Mouse (Mus musculus) left cerebral cortex, postnatal 14 days (tissue): ENCODE measurements around the gene Arhgef39. TPM values are rescaled to one million over a fixed set of nuclear protein-coding genes. Genes with fewer than 3 reads are reported as not detected.

Experiments used
- DNase-seq, 2 experiments: peaks; one replicate each; pipeline ENCODE4 v3.0.0; 2021 to 2022; ENCODE audit warnings: low spot score in 2 of 2, mixed read lengths in 1 of 2
- intact Hi-C: fragments of 180-260 bp; cut with DNase I; formaldehyde crosslinking; loops from one replicate; pipeline ENCODE4 v1.15.1; 2025
- long read RNA-seq, 2 experiments: library from polyadenylated mRNA; stranded (forward); transcript quantifications; one replicate each; pipeline ENCODE4 v2.0.0; 2021
- total RNA-seq, 2 experiments: library from RNA; stranded (reverse); gene quantifications; 2 replicates each; pipeline ENCODE4 v1.2.3; 2021

Arhgef39 gene
- 1 to 10 TPM; 1.4 to 2.1 TPM for total RNA-seq
- long read RNA-seq, experiment 1, partial matches to known transcripts, result 0 of 1 reads
- long read RNA-seq, experiment 1, other reads (novel, unspliced or antisense), result 0 of 1 reads
- long read RNA-seq, experiment 2, partial matches to known transcripts, result 0 of 1 reads
- long read RNA-seq, experiment 2, other reads (novel, unspliced or antisense), result 1 of 1 reads

DNA sequence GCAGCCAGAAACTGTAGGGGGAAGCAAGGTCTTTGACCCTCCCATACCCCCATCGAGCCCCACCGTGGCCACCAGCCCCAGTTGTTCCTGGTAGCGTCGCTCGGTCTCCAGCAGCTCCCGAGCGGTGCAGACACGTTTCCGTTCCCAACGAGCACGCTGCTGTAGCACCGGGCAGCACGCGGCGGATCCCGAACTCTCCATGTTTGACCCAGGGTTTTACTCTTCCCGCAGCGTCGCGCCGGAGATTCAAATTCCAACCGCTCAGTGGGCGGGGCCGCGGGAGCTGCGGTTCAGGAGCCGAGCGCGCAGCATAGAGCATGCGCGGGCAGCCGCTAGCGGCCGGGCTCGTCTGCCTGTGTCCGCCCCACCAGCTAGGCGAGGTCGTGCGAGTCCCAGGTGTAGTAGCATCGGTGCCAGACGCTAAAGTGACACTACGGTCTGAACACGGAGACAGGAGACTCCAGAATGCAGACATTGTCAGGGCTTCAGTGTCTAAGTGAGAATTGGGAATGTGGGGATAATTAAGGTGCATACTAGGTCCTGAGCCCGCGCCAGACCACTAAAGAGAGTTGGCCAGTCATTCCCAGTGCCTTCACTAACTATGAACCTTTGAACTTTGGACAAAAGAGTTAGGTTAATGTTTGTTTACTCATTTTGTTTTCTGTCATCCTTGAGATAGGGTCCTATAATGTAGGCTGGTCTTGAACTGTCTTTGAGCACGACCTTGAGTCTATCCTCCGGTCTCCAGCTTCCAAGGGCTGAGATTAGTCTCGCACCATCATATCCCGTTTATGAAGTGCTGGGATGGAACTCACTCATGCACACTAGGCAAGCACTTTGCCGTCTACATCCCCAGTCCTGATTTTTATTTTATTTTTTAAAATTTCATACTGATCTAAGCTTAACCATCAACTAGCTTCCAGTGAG lies at the start of gene Arhgef39:
Gene Arhgef39 (minus strand): TSS at position 289 of the 927 bp plus-strand sequence.
- intact Hi-C loops, result loop anchor here (5.0 kb wide), 1 partner anchor 63 kb away; the partner anchor contains the start of genes Creb3 and Tln1
- peak; percentile 62 to 76 for DNase-seq

DNA sequence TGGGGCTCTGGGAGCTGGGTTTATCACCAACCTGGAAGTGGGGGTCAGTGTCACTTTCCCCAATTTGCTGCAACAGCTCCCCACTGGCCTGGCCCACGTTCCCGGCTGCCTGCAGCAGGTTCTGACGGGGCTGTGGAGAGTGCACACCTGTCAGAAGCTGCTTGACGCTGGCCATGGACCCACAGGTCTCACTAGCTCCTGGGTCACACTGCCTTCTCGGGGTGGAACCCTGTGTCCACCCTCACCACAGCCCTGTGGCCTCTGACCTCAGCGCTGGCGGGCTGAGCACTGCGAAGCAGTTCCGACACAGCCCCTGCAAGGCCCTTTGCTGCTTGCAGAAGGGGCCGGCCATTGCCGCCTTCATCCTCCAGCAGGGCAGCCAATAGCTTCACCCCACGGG lies 49.6 kb upstream of the Arhgef39 start:
- no peak for DNase-seq
- intact Hi-C loops, result no loop called here

DNA sequence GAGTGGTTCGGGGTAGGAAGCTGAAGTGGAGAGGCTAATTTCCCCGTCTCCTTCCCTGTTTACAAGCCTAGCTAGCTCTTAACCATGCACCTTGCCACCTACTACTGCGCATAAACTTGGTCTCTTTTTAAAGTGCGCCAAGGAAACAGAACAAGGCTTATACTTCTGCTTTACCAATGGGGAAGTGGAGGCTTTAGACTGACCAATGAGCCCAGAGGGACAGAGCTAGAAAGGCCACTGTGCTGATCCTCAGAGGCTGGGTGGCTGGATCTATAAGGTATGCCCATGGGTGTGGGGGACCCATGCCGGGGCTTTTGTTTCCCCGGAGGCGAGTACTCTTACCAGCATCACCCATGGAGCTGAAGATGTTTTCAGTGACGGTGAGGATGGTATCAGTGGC lies 47.7 kb upstream of the Arhgef39 start:
- no peak for DNase-seq
- intact Hi-C loops, result no loop called here

DNA sequence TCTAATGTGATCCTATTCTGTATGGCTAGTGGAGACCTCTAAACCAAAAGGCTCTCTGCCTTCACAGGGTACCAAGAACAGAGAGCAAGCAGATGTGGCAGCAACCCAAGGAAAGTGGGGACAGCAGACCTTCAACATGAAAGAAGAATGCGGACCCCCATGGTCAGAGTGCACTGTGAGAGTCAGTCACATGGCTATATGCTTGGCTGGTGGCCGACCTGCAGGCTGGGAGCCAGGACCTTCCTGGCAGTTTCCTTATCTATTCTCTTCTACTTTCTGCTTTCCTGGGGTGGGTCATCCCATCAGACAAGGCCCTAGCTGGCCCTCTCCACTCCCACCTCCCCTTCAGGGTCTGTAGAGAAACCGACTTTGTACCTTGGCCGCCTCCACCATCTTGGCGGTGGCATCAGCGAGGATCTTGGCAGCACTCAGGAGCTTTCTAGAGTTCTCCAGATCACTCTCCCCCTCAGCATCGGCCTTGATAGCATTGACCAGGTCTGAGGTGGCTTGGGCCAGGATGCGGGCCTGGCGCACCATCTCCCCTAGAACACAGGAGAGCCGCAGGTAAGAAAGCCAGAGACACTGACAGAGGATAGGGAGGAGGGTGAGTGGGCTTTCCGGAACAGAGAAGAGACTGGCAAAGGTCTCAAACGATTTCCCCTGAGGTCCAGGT lies 47.0 kb upstream of the Arhgef39 start:
- DNase-seq, result no peak
- intact Hi-C loops, result no loop called here

DNA sequence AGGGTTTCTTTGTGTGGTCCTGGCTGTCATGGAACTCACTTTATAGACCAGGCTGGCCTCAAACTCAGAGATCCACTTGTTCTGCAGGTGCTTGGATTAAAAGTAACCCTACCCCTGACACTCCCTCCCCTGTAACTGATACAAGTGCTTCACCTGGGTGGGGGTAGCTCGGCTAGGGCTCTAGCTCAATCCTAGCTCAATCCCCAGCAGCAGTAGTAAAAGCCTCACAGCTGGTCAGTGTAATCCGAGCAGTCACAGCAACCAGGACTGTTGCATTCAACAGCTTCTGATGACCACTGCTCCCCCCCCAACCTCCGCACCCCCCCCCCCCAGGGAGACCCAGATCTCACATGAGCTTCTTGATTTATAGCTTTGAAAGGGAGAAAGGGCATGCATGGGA lies 42.5 kb upstream of the Arhgef39 start:
- DNase-seq, result no peak
- intact Hi-C loops, result no loop called here

DNA sequence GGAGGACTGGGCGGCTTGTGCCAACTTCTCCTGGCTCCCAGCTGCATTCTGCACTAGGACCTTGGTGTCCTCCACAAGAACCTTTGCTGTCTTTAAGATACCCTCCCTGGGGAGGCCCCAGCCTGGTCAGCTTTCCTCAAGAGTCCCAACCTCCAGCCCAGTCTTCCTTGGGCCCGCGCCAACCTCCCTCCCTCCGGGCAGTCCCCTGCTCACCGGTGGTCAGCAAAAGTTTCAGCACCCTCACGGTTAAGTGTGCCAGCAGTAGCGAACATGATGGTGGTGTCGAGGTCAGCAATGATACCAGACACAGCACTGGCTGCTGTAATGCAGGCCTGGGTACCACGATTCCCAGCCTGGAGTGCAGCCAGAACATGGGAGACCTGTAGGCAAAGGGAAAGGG lies 36.5 kb upstream of the Arhgef39 start:
- DNase-seq, result no peak
- intact Hi-C loops, result no loop called here

DNA sequence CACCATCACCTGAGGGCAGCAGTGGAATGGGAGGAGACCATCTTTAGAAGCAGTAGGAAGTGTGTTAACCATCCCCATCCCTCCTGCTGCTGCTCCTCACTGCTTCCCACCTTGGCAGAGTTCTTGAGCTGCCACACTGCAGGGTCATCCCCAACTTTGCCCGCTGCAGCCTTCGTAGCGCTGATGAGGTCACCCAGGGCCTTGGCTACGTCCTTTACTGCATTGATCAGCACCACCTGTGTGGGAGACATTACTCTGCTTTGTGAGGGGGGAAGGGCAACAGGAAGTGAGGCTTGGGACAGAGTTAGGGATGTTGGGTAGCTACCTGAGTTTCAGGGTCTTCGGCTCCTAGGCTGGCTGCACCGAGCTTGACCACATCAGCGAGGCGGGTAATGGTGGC lies 36.1 kb upstream of the Arhgef39 start:
- no peak for DNase-seq
- intact Hi-C loops, result no loop called here

DNA sequence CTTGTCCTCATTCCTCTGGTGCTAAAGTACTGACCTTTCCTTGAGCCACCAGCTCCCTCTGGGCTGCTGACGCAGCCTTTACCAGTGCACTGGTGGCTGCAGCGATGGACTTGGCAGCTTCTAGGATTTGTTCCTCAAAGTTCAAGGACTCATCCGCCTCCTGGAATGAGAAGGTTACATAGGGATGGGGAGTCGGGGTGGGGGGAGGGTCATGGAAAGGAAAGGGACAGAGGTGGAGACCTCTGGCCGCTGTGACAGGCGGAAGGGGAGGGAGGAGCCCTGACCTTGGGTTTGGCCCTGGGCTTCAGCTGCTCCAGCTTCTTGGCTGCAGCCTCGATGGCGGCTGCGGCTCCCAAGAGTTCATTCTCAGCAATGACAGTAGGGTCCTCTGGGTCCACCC lies 33.8 kb upstream of the Arhgef39 start:
- DNase-seq, result no peak
- intact Hi-C loops, result no loop called here

DNA sequence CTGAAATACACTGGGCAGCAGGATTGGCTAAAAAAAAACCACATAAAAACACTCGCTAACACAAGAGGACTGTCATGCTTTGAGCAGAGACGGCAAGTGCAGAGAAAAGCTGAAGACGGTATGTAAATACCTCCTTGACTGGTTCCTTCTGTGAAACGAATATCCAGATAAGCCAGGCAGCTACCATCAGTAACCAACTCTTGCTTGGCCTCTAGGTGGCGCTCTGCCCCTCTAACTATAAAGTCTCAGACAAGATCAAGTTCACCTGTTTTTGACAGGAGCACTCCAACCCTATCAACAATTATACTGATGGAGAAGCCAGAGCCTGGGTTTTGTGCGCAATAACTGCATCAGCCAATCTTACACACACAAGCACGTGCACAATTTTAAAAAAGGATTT lies 31.1 kb upstream of the Arhgef39 start:
- DNase-seq, result peak; percentile 84 to 88
- intact Hi-C loops, result no loop called here

DNA sequence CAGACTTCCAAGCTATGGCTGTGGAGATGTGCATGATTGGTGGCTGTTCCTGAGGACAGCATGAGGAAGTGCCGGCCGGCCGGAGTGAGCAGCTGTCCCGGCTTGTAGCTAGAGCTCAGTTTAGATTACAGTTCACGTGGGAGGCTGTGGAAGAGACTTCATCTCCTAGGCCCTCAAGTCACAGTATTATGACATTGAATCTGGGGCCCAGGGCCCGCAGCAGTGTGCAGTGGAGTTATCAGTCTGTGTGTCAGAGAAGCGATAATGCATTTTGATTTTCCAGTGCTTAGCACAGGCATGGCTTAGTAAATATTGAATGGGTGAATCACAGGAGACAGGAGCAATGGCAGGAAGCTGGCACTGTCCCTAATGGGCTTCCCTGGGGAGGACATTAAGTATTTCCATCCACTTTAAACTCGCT lies 30.6 kb upstream of the Arhgef39 start:
- intact Hi-C loops, result no loop called here
- peak in 1 of 2 experiments; percentile 22 for DNase-seq

DNA sequence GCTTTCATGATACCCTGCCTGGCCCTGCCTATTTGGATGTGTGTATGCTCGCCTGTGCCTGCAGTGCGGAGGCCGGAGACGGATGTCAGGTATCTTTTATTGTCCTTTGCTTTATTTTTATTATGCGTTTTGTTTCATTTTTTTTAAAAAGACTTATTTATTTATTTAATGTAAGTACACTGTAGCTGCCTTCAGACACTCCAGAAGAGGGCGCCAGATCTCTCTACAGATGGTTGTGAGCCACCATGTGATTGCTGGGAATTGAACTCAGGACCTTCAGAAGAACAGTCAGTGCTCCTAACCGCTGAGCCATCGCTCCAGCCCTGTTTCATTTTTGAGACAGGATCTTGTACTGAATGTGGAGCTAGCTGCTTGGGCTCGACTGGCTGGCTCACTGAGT lies 29.0 kb upstream of the Arhgef39 start:
- no peak for DNase-seq
- intact Hi-C loops, result no loop called here

DNA sequence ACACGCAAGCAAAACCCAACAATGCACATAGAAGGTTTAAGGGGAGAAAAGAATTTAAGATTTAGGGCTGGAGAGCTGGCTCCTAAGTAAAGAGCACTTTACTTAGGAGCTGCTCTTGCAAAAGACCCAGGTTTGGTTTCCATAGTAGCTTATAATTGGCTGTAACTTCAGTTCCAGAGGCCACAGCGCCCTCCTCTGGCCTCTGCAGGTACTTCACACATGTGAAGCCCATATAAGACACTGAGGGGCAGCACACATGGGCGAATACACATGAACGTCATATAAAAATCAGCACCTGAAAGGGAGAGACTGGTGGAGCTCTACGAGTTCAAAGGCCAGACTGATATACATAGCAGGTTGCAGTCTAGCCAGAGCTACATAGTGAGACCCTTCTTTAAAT lies 28.4 kb upstream of the Arhgef39 start:
- DNase-seq, result peak in 1 of 2 experiments; percentile 39
- intact Hi-C loops, result no loop called here

DNA sequence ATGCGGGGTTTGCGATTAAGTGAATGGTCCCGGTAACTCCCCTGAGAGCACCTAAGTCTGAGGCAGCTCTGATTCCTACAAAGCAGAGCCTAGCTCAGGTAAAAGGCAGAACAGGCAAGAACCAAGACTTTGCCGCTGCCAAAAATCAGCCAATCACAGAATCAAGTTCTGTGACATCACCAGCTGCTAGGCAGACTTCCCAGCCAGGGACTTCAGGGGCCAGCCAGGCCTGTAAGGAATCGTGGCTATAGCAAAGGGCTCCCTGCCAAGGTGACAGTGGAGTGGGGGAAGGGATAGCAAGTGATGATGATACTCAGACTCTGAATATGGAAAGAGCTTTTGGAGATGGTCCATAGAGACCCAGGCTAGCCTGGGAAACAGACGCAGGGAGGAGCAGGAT lies 20.5 kb upstream of the Arhgef39 start:
- intact Hi-C loops, result no loop called here
- peak; percentile 87 to 92 for DNase-seq

DNA sequence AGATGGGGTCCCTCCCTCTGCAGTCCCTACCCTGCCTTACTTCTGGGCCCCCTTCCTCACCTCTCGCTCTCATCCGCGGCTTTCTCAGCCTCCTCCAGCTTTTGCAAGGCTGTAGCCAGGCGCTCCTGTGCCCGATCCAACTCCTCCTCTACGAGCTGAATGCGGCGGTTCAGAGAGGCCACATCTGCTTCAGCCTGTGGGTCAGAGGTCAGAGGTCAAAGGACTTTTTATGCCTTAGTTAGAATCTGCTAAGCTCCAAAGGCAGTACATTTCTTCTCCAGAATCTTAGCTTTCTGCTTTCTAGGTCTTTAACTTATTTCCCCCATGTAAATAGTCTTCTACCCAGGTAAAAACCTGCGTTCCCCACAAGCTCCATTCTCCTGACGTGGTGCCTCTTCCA lies 20.1 kb upstream of the Arhgef39 start:
- intact Hi-C loops, result no loop called here
- DNase-seq, result no peak

DNA sequence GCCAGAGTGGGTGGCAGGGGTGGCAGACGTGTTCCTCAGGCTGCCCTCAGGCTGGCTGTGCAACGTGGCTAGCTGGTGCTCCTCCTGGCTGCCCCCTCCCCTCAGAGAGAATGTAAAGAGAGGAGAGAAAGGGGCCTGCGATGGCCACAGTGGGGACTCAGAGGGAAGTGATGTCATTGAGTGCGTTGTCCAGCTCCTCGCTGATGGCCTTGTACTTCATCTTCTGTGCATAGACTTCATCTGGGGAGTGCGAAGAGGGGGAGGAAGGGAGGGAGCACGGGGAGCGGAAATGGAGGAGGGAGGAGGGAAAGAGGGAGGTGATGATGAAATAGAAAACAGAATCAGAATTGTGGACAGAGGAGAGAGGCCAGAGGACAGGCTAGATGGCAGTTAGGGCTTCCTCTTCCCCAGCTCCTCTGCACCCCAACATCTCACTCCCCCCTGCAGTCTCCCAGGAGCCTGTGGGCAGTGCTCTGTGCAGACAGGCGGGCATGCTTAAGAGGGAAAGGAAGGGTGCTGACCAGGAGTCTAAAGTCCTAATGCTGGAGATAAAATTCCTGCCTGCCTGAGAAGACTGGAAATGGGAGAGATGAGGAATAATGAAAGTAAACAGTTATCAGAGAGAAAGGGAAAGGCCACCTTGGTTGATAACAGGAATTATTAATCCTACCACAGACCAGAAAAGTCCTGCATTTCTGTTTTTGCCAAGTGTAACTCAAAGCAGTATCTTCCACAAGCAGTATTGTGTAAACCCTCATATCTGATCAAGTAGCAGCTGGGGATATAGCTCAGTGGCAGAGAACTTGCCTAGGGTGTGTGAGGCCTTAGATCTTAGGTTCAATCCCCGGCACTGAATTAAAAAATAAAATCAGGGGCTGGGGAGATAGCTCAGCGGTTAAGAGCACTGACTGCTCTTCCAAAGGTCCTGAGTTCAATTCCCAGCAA lies 16.5 kb upstream of the Arhgef39 start:
- intact Hi-C loops, result no loop called here
- no peak for DNase-seq

DNA sequence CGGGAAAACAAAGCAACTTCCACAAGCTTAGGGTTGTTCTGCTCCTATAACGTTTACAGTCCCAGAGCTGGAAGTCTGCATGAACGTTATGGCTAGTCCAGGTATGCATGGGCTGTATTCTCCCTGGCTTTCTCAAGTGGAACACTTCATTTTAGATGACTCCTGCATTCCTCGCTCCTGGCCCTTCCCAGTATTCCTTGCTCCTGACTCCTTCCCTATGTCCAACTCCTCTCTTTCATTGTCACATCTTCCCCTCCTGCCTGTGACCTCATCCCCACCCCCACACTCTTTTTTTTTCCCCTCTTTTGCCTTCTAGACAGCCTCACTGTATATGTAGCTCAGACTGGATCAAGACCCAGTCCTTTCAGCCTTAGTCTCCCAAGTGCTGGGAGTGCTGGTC lies 14.3 kb upstream of the Arhgef39 start:
- DNase-seq, result no peak
- intact Hi-C loops, result no loop called here

DNA sequence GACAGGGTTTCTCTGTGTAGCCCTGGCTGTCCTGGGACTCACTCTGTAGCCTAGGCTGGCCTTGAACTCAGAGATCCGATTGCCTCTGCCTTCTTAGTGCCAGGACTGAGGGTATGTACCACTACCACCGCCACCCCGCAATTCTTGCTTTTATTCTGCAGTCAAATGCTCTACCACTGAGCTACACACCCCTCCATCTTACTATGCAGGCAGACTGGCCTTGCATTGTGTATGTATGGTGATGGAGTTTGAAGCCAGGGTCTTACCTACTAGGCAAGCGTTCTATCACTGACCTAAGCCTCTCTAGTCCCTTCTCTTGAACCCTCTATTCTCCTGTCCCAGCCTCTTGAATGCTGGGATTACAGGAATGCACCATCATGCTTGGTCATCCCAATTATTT lies 13.8 kb upstream of the Arhgef39 start:
- intact Hi-C loops, result no loop called here

DNA sequence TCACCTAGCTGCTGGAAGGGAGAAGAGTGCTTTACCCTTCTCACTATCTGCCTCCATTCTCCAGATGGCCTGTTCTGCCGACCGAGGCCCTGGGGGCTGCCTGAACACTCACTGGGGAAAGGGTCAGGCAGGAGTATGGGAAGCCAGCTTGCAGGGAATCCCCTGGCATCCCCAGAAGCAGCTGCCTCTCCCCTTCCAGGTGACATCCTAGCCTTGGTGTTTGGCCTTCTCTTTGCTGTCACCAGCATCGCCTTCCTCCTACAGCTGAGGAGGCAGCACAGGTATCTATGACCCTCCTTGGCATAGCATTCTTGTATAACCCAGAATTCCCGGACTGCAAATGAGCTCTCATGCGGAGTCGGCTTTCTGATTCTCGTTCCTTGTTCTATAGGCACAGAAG lies 13.2 kb upstream of the Arhgef39 start:
- intact Hi-C loops, result no loop called here
- no peak for DNase-seq

More for the DNA sequence above, 13.8 kb upstream of the Arhgef39 start:
- no peak for DNase-seq

DNA sequence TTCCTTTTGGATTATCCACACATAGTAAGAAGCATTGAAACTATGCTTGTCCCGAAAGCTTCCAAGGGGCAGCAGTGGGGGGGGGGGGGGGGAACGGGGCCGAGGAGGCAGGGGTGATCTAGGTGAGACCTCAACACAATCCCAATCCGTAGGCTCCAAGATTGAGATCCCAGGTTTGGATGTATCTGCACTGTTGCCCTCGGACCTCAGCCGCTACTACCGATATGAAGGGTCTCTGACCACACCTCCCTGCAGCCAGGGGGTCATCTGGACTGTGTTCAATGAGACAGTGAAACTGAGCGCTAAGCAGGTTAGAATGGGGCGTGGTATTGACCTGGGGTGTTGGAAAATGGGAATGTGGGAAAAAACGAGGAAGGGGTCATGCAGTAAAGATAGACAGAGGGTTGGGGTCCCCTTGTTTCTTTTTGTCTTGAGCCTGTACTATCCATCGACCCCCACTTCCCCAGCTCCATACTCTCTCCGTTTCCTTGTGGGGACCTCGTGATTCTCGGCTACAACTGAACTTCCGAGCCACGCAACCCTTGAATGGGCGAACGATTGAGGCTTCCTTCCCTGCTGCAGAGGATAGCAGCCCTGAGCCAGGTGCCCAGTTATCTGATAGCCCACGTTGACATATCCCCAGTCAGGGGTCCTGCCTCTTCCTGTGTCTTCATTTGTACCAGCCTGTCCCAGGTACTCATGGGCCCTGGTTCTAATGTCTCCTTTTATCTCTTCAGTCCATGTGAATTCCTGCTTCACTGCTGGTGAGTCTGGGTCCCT lies 12.4 kb upstream of the Arhgef39 start:
- intact Hi-C loops, result no loop called here
- DNase-seq, result no peak
